Mouse (Mus musculus) bone marrow macrophage, adult 2 months (primary cell): ENCODE data around the gene Abca7.

Experiments used
- CTCF ChIP-seq: IDR thresholded peaks from 2 replicates; pipeline ENCODE4 v1.5.1; 2012; ENCODE audit warnings: low read depth, mild to moderate bottlenecking, low read length, moderate library complexity
- POLR2A ChIP-seq: IDR thresholded peaks from 2 replicates; pipeline ENCODE4 v1.6.1; 2012; ENCODE audit warnings: mild to moderate bottlenecking, low read depth, low read length, borderline replicate concordance

GRCm38 (mm10) chr10:80020603-80021319, 24.5 kb downstream of the Abca7 start:
- TF ChIP-seq CTCF (no peak), POLR2A (no peak)
